Mouse (Mus musculus): ENCODE measurements at regions not wholly inside any gene's neighbourhood (a gene's known extent, or its start where the extent isn't known, plus 50 kb on each side); places are given as distances from the start of the nearest gene placed in this dataset.

GRCm38 (mm10) chrX:10892815-10893214, 178.0 kb downstream of the Mid1ip1 start:
- no peak for TF ChIP-seq EP300 (IDR thresholded peaks at IDR 0.05)
- TF ChIP-seq CTCF (IDR thresholded peaks at IDR 0.05): no peak

Measured in lung, postnatal 0 days (tissue).